Mouse (Mus musculus) stomach, adult 2 months (tissue): Measurements from ENCODE around the gene Pitpnm3. TPM values are rescaled to one million over a fixed set of nuclear protein-coding genes. Genes with fewer than 3 reads are reported as not detected.

Experiments used
- polyA plus RNA-seq: library from polyadenylated mRNA; depleted of rRNA; stranded (reverse); fragments of >200 nt; gene quantifications from 2 replicates; pipeline ENCODE4 v1.2.3, GENCODE M21; 2012; rRNA removed

Gene Pitpnm3
- 3.7 and 5.8 TPM in 2 replicates for polyA plus RNA-seq

DNA sequence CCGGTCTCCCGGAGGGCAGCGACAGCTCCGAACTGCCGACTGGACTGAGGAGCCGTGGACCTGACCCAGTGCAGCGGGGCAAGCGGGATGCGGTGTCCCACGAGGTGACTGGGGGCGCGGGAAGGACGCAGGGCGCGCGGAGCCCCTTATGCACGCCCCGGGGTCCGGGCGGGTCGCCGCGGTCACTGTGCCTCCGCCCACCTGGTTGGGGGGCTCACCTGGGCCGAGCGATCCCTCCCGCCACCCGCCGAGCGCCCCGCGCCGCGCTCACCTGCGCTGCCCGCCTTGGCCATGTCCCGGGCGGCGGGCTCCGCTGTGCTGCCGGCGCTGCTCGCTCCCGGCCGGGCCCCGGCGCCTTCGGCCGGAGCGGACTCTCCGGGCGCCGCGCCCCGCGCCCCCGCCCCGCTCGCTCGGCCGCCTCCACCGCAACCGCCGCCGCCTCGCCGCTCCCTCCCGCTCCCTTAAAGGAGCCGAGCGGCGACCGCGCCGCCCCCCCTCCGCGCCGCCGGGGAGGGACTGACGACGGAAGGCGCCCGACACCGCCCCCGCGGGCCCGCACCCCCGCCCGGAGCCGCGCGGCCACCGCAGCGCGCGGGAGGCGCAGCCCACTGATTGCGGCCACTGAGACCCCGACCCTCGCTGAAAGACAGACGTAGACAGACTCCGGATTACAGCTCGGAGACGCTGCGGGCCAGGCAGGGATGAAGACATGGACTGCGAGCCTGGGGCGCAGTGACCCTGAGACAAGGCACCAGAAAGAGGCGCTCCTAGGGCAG lies at the start of gene Pitpnm3:
Pitpnm3 (minus strand) TSS at position 396 of the 776 bp plus-strand sequence.

DNA sequence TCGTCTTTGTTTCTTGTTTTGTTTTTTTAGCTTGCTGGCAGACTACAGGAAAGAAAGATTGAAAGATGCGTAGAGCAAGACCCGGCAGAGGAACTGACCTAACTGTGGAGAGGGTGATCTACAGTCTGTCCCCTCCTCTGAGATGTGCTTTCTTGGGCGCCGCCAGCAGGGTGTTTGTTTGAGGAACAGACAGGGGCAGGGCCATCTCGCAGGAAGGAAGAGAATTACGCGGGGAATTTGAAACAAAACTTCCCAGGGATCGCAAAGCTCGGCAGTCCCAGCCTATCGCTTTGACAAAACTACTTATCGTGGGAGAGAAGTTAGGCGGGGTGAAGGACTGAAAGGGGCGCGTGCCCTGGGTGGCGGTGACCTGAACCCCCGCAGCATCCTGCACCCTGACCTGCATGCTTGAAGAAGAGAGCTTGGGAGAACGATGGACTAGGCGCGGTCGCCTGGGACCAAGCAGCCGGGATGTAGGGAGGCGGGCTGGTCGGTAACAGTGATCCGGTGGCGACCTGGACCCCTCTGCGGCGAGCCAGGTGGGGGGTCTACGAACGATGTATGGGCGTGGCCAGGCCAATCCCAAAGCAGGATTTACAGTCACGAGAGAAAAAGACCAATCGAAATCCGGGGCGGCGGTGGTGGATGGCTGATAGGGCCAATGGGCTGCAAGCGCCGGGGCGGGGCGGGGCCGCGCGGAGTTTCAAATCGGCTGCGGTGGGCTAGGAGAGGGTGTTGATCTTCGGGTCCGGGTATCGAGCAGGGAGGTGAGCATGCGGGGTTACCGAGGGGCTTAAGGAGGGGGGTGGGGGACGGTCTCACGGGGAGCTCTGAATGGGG lies 93.6 kb downstream of the Pitpnm3 start, which contains the start of gene Pimreg:
Pimreg (plus strand) TSS at position 265 of the 840 bp plus-strand sequence.

DNA sequence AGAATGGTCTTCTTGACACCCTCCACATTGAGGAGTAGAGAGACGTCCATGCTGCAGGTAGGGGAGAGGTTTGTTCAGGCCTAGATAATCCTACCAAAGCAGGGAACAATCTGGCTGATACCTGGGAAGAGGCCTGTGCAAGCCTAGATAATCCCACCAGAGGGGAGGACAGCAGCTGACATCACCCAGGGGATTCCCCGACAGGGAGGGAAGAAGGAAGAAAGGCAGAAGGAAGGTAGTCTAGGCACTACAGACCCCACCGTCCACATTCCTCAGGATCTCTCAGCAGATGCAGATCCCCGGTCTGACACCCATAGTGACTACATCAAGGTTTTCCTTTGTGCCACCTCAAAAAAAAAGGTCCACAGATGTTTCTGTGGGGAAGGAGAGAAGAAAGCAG lies 98.2 kb downstream of the Pitpnm3 start, which contains the start of gene Aipl1:
Aipl1 (minus strand) TSS at position 101 of the 400 bp plus-strand sequence.

Other genes starting within 250 kb of the Pitpnm3 start
- 0.03 and 0.04 TPM in 2 replicates for gene Aipl1, start 98.3 kb downstream of the Pitpnm3 start, polyA plus RNA-seq
- 0.89 and 1.1 TPM in 2 replicates for gene Pimreg, start 93.7 kb downstream of the Pitpnm3 start, polyA plus RNA-seq
- gene Gm43951, start 71.1 kb upstream of the Pitpnm3 start, polyA plus RNA-seq = 0.05 TPM in 1 of 2 replicates, not detected in the other
- gene 4933427D14Rik, start 71.7 kb upstream of the Pitpnm3 start, polyA plus RNA-seq = 0.88 and 1.5 TPM in 2 replicates
- gene Txndc17, start 71.8 kb upstream of the Pitpnm3 start, polyA plus RNA-seq = 9.5 and 12.2 TPM in 2 replicates
- 1.2 and 1.5 TPM in 2 replicates for gene Med31, start 79.8 kb upstream of the Pitpnm3 start, polyA plus RNA-seq
- gene Slc13a5, start 131.4 kb upstream of the Pitpnm3 start, polyA plus RNA-seq = 0.32 TPM in 1 of 2 replicates, not detected in the other
- gene Xaf1, start 165.9 kb upstream of the Pitpnm3 start, polyA plus RNA-seq = 4.6 and 6.6 TPM in 2 replicates
- gene Fbxo39, start 178.7 kb upstream of the Pitpnm3 start, polyA plus RNA-seq = not detected in 2 replicates
- gene Tekt1, start 226.7 kb upstream of the Pitpnm3 start, polyA plus RNA-seq = not detected in 2 replicates